Mouse (Mus musculus) CH12.LX (cell line): ENCODE measurements around the gene Thumpd2. TPM values are rescaled to one million over a fixed set of nuclear protein-coding genes. Genes with fewer than 3 reads are reported as not detected.

ENCODE experiments used
- DNase-seq: peaks from one replicate; pipeline ENCODE4 v3.0.0-alpha.2; 2013; ENCODE audit errors: extremely low read depth
- H3K27ac ChIP-seq: 2 replicates; pipeline ENCODE4 v1.5.1; 2012; ENCODE audit warnings: low read depth, mild to moderate bottlenecking, control low read depth, moderate library complexity; ENCODE audit not compliant: insufficient read depth
- H3K27me3 ChIP-seq: replicated peaks from 2 replicates; pipeline ENCODE3; 2012; ENCODE audit warnings: inconsistent platforms
- H3K36me3 ChIP-seq, 2 experiments: replicated peaks in 1 of 2; 2 replicates each; pipeline versions ENCODE3 to v1.6.1; 2012; ENCODE audit warnings: inconsistent platforms in 1 of 2, low read length in 1 of 2, mild to moderate bottlenecking in 1 of 2, mixed read lengths in 1 of 2, moderate library complexity in 1 of 2; ENCODE audit not compliant: control insufficient read depth in 1 of 2, insufficient read depth in 1 of 2
- H3K4me1 ChIP-seq, 2 experiments: 2 replicates each; pipeline ENCODE4 v1.6.1; 2012; ENCODE audit warnings: inconsistent platforms in 1 of 2, moderate library complexity in 1 of 2; ENCODE audit not compliant: insufficient read depth in 2 of 2, control insufficient read depth in 1 of 2
- H3K4me2 ChIP-seq: 2 replicates; pipeline ENCODE4 v1.6.1; 2012; ENCODE audit warnings: low read depth, mild to moderate bottlenecking, control low read depth; ENCODE audit not compliant: poor library complexity, insufficient read depth, severe bottlenecking
- H3K4me3 ChIP-seq, 3 experiments: fragments of 150-350 bp in 1 of 3; sonication (generic) in 1 of 3; replicated peaks in 1 of 3; 2 replicates each; pipeline versions ENCODE3 to v1.5.1; 2011 to 2012; ENCODE audit warnings: low read depth in 2 of 3, low read length in 2 of 3, mild to moderate bottlenecking in 2 of 3, moderate library complexity in 2 of 3, control low read depth in 1 of 3, improper control_type of control experiment in 1 of 3, inconsistent platforms in 1 of 3, mixed read lengths in 1 of 3; ENCODE audit not compliant: poor library complexity in 1 of 3
- H3K79me2 ChIP-seq: replicated peaks from 2 replicates; pipeline ENCODE4 v1.6.1; 2012; ENCODE audit warnings: mild to moderate bottlenecking, moderate library complexity; ENCODE audit not compliant: control insufficient read depth, poor library complexity, insufficient read depth, severe bottlenecking; ENCODE audit errors: extremely low read depth
- H3K9ac ChIP-seq: 2 replicates; pipeline ENCODE4 v1.6.1; 2012; ENCODE audit warnings: low read depth, mild to moderate bottlenecking, control low read depth, moderate library complexity; ENCODE audit not compliant: insufficient read depth
- H3K9me3 ChIP-seq: replicated peaks from 2 replicates; pipeline ENCODE3; 2012; ENCODE audit warnings: low read length, inconsistent platforms, mixed read lengths
- BHLHE40 ChIP-seq: IDR thresholded peaks from 2 replicates; pipeline ENCODE4 v1.6.1; 2011; ENCODE audit warnings: mild to moderate bottlenecking, low read depth, low read length, improper control_type of control experiment
- CHD1 ChIP-seq: IDR thresholded peaks from 2 replicates; pipeline ENCODE4 v1.6.1; 2012; ENCODE audit warnings: low read depth, low read length, improper control_type of control experiment, inconsistent platforms
- CTCF ChIP-seq, 2 experiments: IDR thresholded peaks in 1 of 2; conservative IDR thresholded peaks in 1 of 2; 2 replicates each; pipeline ENCODE4 v1.5.1; 2011 to 2012; ENCODE audit warnings: low read depth in 2 of 2, low read length in 2 of 2, improper control_type of control experiment in 1 of 2, inconsistent platforms in 1 of 2, mild to moderate bottlenecking in 1 of 2, moderate library complexity in 1 of 2
- E2F4 ChIP-seq: IDR thresholded peaks from 2 replicates; pipeline ENCODE4 v1.6.1; 2011; ENCODE audit warnings: low read depth, low read length, improper control_type of control experiment; ENCODE audit not compliant: insufficient replicate concordance
- ETS1 ChIP-seq: conservative IDR thresholded peaks from 2 replicates; pipeline ENCODE4 v1.6.1; 2012; ENCODE audit warnings: low read depth, mild to moderate bottlenecking, inconsistent platforms, low read length, improper control_type of control experiment, moderate library complexity
- GABPA ChIP-seq: IDR thresholded peaks from 2 replicates; pipeline ENCODE4 v1.6.1; 2012; ENCODE audit warnings: low read depth, low read length, improper control_type of control experiment, inconsistent platforms; ENCODE audit not compliant: insufficient replicate concordance
- IRF4 ChIP-seq: IDR thresholded peaks from 2 replicates; pipeline ENCODE4 v1.6.1; 2014; ENCODE audit warnings: low read depth, mild to moderate bottlenecking, inconsistent platforms, low read length, improper control_type of control experiment
- JUN ChIP-seq: IDR thresholded peaks from 2 replicates; pipeline ENCODE4 v1.6.1; 2011; ENCODE audit warnings: low read depth, mild to moderate bottlenecking, low read length, improper control_type of control experiment, moderate library complexity; ENCODE audit not compliant: insufficient read depth
- MAFK ChIP-seq: IDR thresholded peaks from 2 replicates; pipeline ENCODE4 v1.6.1; 2011; ENCODE audit warnings: low read length, improper control_type of control experiment; ENCODE audit not compliant: insufficient replicate concordance
- MEF2A ChIP-seq: IDR thresholded peaks from 2 replicates; pipeline ENCODE4 v1.6.1; 2014; ENCODE audit warnings: low read depth, mild to moderate bottlenecking, inconsistent platforms, low read length, improper control_type of control experiment, borderline replicate concordance
- MXI1 ChIP-seq: IDR thresholded peaks from 2 replicates; pipeline ENCODE4 v1.6.1; 2011; ENCODE audit warnings: mild to moderate bottlenecking, low read depth, low read length, improper control_type of control experiment
- MYC ChIP-seq: IDR thresholded peaks from 2 replicates; pipeline ENCODE4 v1.6.1; 2011; ENCODE audit warnings: low read depth, mild to moderate bottlenecking, improper control_type of control experiment, low read length
- NELFE ChIP-seq: IDR thresholded peaks from 2 replicates; pipeline ENCODE4 v1.6.1; 2011; ENCODE audit warnings: low read depth, low read length, improper control_type of control experiment
- NRF1 ChIP-seq: IDR thresholded peaks from 2 replicates; pipeline ENCODE4 v1.6.1; 2014; ENCODE audit warnings: low read depth, mild to moderate bottlenecking, inconsistent platforms, low read length, improper control_type of control experiment, moderate library complexity
- PAX5 ChIP-seq: IDR thresholded peaks from 2 replicates; pipeline ENCODE4 v1.6.1; 2012; ENCODE audit warnings: low read length, inconsistent platforms, mixed read lengths
- POLR2A ChIP-seq: IDR thresholded peaks from 2 replicates; pipeline ENCODE4 v1.6.1; 2011; ENCODE audit warnings: low read depth, mild to moderate bottlenecking, improper control_type of control experiment, low read length
- POLR2AphosphoS2 ChIP-seq: IDR thresholded peaks from 2 replicates; pipeline ENCODE4 v1.6.1; 2011; ENCODE audit warnings: low read depth, low read length, improper control_type of control experiment
- RAD21 ChIP-seq: IDR thresholded peaks from 2 replicates; pipeline ENCODE4 v1.6.1; 2011; ENCODE audit warnings: low read depth, mild to moderate bottlenecking, low read length, improper control_type of control experiment, moderate library complexity
- RCOR1 ChIP-seq: conservative IDR thresholded peaks from 2 replicates; pipeline ENCODE4 v1.6.1; 2012; ENCODE audit warnings: low read depth, mild to moderate bottlenecking, inconsistent platforms, low read length, improper control_type of control experiment
- SIN3A ChIP-seq: IDR thresholded peaks from 2 replicates; pipeline ENCODE4 v1.6.1; 2012; ENCODE audit warnings: low read length, improper control_type of control experiment, inconsistent platforms
- SMC3 ChIP-seq: IDR thresholded peaks from 2 replicates; pipeline ENCODE4 v1.6.1; 2011; ENCODE audit warnings: low read depth, low read length, improper control_type of control experiment
- TCF12 ChIP-seq: IDR thresholded peaks from 2 replicates; pipeline ENCODE4 v1.6.1; 2014; ENCODE audit warnings: low read depth, mild to moderate bottlenecking, inconsistent platforms, low read length, improper control_type of control experiment
- UBTF ChIP-seq: IDR thresholded peaks from 2 replicates; pipeline ENCODE4 v1.6.1; 2012; ENCODE audit warnings: low read depth, mild to moderate bottlenecking, inconsistent platforms, low read length, improper control_type of control experiment, moderate library complexity
- USF1 ChIP-seq: IDR thresholded peaks from 2 replicates; pipeline ENCODE4 v1.6.1; 2014; ENCODE audit warnings: low read depth, mild to moderate bottlenecking, inconsistent platforms, low read length, improper control_type of control experiment
- USF2 ChIP-seq: conservative IDR thresholded peaks from 2 replicates; pipeline ENCODE4 v1.6.1; 2011; ENCODE audit warnings: low read depth, low read length, improper control_type of control experiment
- ZC3H11A ChIP-seq: IDR thresholded peaks from 2 replicates; pipeline ENCODE4 v1.6.1; 2012; ENCODE audit warnings: low read depth, mild to moderate bottlenecking, inconsistent platforms, low read length, improper control_type of control experiment
- ZKSCAN1 ChIP-seq: IDR thresholded peaks from 2 replicates; pipeline ENCODE4 v1.6.1; 2012; ENCODE audit warnings: low read depth, inconsistent platforms, low read length, improper control_type of control experiment, borderline replicate concordance
- ZMIZ1 ChIP-seq: IDR thresholded peaks from 2 replicates; pipeline ENCODE4 v1.6.1; 2012; ENCODE audit warnings: low read depth, mild to moderate bottlenecking, inconsistent platforms, low read length, improper control_type of control experiment
- dilution Hi-C: fragments of 300-500 bp; cut with MboI; formaldehyde crosslinking; loops from 2 replicates; pipeline ENCODE4 v1.14.3; 2020; ENCODE audit warnings: low sequenced_read_pairs; ENCODE audit not compliant: extremely low pct_unique_long_range_greater_than_20kb, extremely low pct_ligation_motif_present
- in situ Hi-C: fragments of 300-500 bp; cut with MboI; formaldehyde crosslinking; loops from 3 replicates; pipeline ENCODE4 v1.14.3; 2019; ENCODE audit warnings: low sequenced_read_pairs, low pct_ligation_motif_present, low pct_unique_long_range_greater_than_20kb, mixed read lengths
- polyA plus RNA-seq: library from polyadenylated mRNA; unstranded; fragments of >175 nt; gene quantifications from 2 replicates; pipeline ENCODE4 v1.2.1, GENCODE M21; 2012; ENCODE audit warnings: low read depth; ENCODE audit not compliant: insufficient read length
- total RNA-seq, 2 experiments: library from RNA; depleted of rRNA; stranded (reverse); fragments of 300-350 nt in 1 of 2; fragments of >200 nt in 1 of 2; gene quantifications; 2 replicates each; pipeline ENCODE4 v1.2.3; 2012 to 2014

Gene Thumpd2
- total and polyA plus RNA-seq, 3 experiments, result 5.4 to 9.0 (median 7.6) TPM

- in situ Hi-C loops (no loop called here), dilution Hi-C loops (no loop called here)
- TF ChIP-seq RCOR1 (no peak), CHD1 (no peak), SMC3 (no peak), ZKSCAN1 (no peak), NRF1 (no peak), ZC3H11A (no peak), USF2 (no peak), E2F4 (no peak), TCF12 (no peak), USF1 (no peak), MXI1 (no peak), PAX5 (no peak), MYC (no peak), ETS1 (no peak), UBTF (no peak), NELFE (no peak), BHLHE40 (no peak)
Observed at GRCm38 (mm10) chr17:81045115-81045514, 19.8 kb downstream of the Thumpd2 start.

DNA sequence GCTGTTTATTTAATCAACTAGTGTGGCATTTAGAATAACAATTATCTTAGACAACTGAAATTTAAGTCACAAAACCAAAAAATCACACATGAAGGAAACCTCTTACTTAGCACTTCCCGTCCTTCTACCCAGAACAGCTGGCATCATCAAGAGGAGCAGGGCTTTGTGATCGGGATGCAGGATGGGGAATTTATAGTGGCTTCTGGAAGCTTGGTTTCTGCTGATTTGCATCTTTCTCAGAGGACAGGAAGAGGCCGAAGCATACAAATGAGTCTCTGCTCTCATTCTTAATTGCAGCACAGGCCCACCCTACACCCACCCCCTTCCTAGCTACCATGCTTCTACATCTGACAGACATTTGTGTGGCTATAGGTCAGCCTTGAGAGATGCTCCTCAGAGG lies 20.5 kb downstream of the Thumpd2 start:
- Histone ChIP-seq H3K4me3 (no peak overlapping the region), H3K9me3 (no peaks in the 10 kb centered on the region), H3K4me2 (no peak overlapping the region), H3K4me1 (peaks cover 3 to 27% of the 10 kb centered on the region in 2 experiments; a peak in 3 of 4 replicates), H3K9ac (no peak overlapping the region), H3K79me2 (no peaks in the 10 kb centered on the region), H3K36me3 (peaks cover 21 to 80% of the 10 kb centered on the region in 2 experiments), H3K27ac (no peak overlapping the region), H3K27me3 (no peaks in the 10 kb centered on the region)
- no peak for DNase-seq
- dilution Hi-C loops, result no loop called here
- in situ Hi-C loops, result no loop called here
- TF ChIP-seq CTCF (conservative IDR thresholded peaks at IDR 0.05 in 1 of 2, IDR thresholded peaks at IDR 0.05 in 1 of 2; ENCODE audit: low read depth in 2 of 2, low read length in 2 of 2) (no peak), GABPA (no peak), ZKSCAN1 (no peak), POLR2A (no peak), SIN3A (no peak), E2F4 (no peak), ZMIZ1 (no peak), POLR2AphosphoS2 (no peak), ETS1 (no peak), IRF4 (no peak), USF2 (no peak), MEF2A (no peak), JUN (no peak), MAFK (no peak), NRF1 (no peak), RCOR1 (no peak), RAD21 (no peak)

More at GRCm38 (mm10) chr17:81045115-81045514, 19.8 kb downstream of the Thumpd2 start:
- no peaks in the 10 kb centered on the region for H3K79me2 ChIP-seq
- H3K4me3 ChIP-seq, result no peak overlapping the region
- no peaks in the 10 kb centered on the region for H3K27me3 ChIP-seq
- H3K9ac ChIP-seq, result no peak overlapping the region
- peaks cover 18 to 80% of the 10 kb centered on the region in 2 experiments for H3K36me3 ChIP-seq
- DNase-seq, result no peak
- H3K4me2 ChIP-seq, result no peak overlapping the region
- peaks cover 3 to 27% of the 10 kb centered on the region in 2 experiments; a peak in 3 of 4 replicates for H3K4me1 ChIP-seq
- H3K9me3 ChIP-seq, result no peaks in the 10 kb centered on the region
- H3K27ac ChIP-seq, result no peak overlapping the region
